Mouse (Mus musculus) lung, postnatal 4 days (tissue): ENCODE measurements around the gene Reck.

Experiments used
- DNase-seq, 2 experiments: peaks; one replicate each; pipeline ENCODE4 v3.0.0; 2021

The Reck gene

DNA sequence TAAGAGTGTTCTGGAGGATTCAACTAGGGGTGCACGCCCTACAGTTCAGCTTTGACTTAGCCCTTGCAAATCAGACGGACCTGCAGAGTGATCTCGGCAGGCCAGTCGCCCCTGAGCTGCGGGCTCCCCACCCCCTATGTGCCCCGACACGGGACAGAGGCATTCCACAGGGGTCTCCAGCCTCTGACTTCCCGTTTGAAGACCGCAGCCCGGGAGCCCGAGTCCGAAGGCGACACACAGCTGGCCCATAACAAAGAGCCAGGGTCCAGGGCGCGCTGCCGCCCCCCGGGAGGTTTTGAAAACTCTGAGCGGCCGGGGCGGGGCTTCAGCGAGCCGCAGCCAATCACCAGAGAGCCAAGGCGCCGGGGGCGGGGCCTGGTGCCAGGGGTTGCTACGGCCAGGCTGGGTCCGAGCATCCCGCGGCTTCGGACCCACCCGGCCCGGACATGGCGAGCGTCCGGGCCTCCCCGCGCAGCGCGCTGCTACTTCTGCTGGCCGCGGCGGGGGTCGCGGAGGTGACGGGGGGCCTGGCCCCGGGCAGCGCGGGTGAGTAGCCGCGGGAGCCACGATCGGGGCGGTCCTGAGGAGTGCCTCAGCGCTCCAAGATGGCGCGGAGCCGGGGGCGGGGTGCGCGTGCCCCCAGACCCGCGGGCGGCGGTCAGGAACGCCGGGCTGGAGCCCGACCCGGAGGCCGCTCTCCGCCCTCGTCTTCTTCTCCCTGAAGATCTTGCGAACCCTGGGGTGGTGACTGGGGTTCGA, at the start of gene Reck:
TSS of gene Reck (plus strand) at position 371 of the 759 bp plus-strand sequence.
- DNase-seq, result peak; percentile 90 to 92

DNA sequence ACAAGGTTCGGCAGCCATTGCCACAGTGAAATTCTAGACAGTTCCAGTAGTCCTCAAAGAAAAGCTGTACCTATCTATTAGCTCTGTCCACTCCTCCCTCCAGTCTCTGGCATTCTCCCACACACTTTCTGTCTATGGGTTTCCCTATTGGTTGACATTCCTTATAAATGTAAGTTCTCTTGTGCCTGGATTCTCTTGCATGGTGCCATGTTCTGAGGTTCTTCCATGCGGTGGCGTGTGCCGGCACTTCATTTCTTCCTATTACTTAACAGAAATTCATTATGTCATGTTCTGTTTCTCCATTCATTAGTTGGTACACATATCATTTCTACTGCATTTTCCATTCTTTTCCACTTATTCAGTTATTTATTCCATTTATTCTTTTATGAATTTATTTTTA, 46.5 kb upstream of the Reck start:
- no peak for DNase-seq

DNA sequence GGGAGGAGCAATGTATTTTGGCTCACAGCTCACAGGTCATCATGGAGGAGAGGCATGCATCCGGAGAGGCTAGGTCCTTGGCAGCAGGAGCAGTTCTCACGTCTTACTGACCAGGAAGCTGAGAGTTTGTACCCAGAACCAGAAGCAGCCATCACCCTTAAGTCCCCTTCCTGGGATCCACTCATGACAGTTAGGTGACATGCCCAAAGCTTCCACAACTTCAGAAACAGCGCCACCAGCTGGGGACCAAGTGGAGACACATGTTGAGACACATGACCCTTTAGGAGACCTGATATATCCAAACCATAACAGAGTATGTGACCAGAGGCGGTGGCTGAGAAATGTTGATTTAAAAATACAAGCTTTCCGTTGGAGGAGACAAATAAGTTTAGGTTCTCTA, 43.3 kb upstream of the Reck start:
- DNase-seq, result no peak

- DNase-seq, result no peak
Measured at GRCm38 (mm10) chr4:43833752-43834151, 41.6 kb upstream of the Reck start.

- DNase-seq, result no peak
Measured at GRCm38 (mm10) chr4:43834749-43835148, 40.6 kb upstream of the Reck start.

DNA sequence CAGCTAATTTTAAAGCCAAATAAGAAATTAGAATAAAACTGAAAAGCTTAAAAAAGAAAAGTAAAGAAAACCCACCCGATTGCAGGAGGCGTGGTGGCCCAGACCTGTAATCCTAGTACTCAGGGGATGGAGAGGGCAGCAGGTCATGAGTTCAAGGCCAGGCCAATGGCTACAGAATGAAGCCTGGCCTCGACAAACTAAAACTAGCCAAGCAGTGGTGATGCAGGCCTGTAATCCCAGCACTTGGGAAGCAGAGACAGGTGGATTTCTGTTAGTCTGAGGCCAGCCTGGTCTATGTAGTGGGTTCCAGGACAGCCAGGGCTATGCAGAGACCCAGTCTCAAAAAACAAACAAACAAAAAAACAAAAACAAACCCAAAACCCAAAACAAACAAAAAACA, 37.0 kb upstream of the Reck start:
- DNase-seq, result no peak

GRCm38 (mm10) chr4:43840101-43840500, 35.2 kb upstream of the Reck start, which contains the start of gene Olfr157:
Gene Olfr157 (minus strand): TSS chr4:43840201.
- no peak for DNase-seq

DNA sequence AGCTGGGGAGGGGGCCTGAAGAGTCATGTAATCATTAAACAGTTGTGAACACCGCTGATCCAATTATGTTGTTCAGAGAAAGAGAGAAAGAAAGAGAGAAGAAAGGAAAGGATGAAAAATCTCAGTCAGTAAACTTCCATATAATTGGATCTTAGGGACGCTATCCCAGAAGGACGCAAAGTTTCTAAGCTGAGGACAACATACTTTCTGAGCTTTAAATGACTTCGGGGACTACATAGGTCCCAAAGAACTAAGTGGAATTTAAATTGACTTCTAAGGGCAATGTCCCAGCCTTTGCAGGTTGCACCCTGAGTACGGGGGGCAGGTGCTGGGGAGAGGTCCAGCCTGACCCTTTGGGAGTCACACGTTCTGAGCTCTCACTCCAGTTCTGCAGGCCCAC, 24.1 kb upstream of the Reck start, which contains the start of gene Olfr155:
TSS of gene Olfr155 (plus strand) at position 301 of the 400 bp plus-strand sequence.
- no peak for DNase-seq

DNA sequence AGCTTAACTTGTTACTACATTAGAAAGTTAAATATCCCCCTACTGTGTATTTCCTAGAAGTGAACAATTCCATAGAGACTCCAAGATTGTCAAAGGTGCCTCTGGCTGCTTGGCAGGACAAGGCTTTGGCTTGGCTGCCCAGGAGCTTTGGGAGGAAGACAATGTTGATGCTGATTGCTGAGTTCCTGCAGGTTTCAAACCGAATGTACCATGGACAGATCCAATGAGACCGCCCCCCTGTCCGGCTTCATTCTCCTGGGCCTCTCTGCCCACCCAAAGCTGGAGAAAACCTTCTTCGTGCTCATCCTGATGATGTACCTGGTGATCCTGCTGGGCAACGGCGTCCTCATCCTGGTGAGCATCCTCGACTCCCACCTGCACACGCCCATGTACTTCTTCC, 21.2 kb upstream of the Reck start:
- no peak for DNase-seq

DNA sequence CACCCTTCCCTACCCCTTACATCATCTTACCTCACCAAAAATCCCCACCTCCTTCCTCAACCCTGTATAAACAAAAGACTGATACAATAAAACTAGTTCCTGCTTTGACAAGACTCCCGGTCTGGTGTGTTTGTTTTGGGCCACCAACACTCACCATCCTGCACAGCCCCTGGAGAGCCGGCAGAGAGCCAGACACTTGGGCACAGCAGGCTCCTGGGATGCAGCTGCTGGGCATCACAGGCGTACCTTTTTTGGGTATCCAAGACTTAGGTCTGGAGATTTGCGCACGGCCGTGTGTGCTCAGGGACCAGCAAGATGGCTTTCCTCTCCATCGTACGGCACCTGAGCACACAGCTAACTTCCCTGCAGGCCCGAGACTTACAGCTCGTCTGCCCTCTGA, 15.4 kb upstream of the Reck start:
- DNase-seq, result no peak

DNA sequence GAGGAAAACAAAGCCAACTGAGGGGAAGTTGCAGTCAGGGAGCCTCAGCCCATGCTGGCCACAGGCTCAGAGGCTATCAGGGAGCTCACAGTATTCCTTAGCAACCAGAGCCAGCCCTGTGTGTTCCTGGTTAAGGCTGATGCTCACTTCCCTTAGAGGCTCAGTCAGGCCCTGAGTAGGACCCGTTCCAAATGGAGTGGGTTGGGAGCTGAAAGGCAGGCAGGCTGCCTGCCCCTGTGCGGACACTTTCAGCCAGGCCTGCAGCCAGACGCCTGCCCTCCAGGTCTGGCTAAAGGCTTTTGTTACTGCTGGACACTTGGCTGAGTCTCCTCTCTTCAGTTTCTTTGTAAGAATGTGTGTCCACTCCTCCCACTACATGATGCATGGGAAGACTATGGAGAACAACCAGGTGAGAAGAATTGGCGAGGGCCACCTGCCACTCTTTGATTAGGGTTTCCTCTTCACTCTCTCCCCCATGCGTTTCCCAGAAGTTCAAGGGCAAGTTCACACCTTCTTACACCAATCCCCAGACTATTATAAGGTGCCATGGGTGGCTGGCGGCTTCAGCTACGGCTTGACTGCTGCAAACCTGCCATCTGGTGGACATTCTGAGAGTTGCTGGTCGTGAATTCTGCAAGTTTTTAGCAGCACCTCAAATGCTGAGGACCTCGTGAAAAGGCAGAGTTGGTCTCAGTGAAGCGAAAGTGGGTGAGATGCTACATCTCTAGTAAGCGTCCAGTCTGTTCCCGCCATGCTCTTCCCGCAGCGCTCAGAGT, 14.4 kb upstream of the Reck start:
- DNase-seq, result peak; percentile 51 to 76

GRCm38 (mm10) chr4:43863298-43863697, 12.0 kb upstream of the Reck start:
- DNase-seq, result no peak

GRCm38 (mm10) chr4:43869821-43870220, 5.5 kb upstream of the Reck start:
- no peak for DNase-seq

DNA sequence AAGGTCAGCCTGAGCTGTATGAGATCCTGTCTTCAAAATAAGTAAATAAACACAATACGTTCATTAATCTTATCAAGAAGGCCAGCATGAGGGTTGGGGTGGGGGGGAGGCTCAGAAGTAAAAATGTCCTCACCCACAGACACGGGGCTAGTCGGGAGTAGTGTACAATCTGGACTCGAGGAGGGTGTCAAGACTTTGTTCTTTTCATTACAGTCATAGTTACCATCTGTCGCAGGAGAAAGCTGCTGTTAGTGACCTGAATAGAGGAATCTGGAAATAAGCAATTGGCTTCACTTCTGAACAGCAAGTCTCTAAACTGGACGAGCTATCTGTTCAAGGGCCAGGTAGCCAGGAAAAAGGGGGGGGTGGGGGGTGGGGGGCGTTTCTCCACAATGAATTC, 829 bp upstream of the Reck start:
- no peak for DNase-seq

DNA sequence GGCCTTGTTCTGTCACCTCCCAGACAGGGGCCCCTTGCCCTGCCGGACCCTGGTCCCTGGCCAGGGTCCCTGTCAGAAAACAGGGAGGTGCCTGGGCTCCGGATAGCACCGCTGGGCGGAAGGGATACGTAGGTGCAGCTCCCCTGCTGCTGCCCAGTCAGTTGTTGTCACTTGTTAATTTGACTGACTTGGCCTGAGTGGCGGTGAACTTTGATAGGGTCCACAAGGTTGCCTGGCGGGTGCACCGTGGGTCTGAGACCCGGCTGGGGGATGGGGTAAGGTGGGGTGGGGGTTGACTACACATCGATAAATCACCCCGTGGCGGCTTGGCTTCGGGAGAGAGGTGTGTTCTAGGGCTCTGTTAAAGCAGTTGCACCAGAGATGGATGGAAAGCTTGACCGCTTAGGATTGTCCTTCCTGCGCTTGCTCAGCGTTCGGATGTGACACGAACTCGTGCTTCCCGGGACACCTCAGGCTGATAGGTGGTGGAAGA, 635 bp downstream of the Reck start:
- DNase-seq, result no peak

- no peak for DNase-seq
Measured at GRCm38 (mm10) chr4:43877230-43877629, 1.9 kb downstream of the Reck start.

DNA sequence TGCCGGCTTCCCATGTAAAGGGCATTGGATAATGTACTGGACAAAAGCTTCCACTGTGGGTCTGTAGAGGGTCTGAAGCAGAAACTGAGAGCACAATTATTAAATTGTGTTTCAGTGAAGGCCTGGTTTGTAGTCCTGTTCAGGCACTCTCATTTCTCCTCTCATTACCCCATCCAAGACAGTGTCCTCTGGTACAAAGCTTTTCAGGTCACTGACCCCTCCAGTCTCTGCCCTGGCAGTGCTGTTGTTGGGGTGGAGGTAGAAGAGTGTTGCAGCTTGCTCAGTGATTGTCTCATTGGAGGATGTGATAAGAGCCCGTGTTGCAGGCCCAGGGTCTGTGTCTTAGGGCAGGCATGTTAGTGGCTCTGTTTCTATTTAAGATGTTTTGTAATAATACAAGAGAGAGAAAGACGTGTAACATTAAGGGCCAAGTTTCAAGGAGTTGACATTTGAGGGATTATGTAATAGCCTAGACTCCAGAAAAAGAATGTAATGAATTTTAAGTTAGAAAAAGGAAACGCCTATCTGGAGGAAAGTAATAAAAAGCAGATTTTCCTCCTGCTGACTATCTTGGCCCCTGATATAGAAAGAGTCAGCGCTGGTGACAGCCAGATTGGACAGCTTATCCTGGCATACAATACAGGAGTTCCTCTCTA, 2.9 kb downstream of the Reck start:
- DNase-seq, result peak in 1 of 2 experiments; percentile 8

- no peak for DNase-seq
Measured at GRCm38 (mm10) chr4:43879566-43879965, 4.2 kb downstream of the Reck start.

DNA sequence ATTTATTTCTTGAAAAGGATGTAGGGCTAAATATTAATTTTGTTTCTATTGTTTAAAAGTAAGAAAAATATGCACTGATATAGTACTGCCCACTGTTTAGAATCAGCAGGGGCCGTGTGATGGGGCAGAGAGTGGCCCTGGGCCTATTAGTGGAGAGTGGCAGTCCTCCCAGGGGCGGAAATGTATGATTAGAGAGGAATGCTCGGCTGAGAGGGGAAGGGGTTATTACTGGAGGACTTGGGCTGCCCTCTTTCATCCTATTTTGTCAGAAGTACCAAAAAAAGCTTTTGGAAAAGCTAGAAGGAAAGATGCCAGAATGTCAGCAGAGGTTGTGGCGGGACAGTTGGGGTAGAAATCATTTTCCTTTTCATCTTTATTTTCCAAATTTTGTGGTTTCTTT, 8.9 kb downstream of the Reck start:
- no peak for DNase-seq

DNA sequence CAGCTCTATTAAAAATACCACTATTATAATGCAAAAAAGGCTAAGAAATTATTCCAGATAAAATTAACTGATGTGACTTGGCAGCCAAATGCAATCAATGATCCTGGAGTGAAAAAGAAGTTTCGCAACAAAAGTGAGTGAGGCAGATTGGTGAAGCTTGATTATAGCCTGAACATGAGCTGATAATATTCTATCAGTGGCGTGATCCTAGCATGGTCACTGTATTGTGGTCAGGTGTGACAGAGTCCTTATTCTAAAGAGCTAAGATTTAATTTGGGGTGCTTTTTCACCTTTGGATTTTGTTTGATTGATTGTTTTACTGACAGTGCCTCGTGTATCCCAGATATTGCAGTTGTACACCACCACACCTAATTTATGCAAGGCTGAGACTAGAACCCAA, 15.9 kb downstream of the Reck start:
- DNase-seq, result no peak

DNA sequence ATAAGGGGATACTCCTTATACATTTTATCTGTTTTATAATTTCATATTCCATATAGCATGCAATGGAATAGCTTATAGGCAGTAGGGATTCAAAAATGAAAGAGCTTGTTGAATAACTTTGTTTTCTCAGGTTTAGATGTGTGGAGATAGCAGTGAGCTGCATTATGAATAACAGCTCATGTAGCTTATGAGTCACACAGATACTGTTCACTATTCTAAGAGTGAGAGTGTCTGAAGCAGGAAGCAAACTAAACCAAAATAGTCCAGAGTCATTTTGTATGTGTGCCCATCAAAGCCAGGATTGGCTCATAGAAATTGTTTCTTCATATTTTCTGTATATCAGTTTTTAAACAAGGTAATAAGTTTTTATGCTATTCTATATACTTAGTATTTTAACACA, 21.9 kb downstream of the Reck start:
- no peak for DNase-seq

- no peak for DNase-seq
Measured at GRCm38 (mm10) chr4:43899197-43899596, 23.9 kb downstream of the Reck start.

- no peak for DNase-seq
Measured at GRCm38 (mm10) chr4:43903690-43904089, 28.4 kb downstream of the Reck start.

- peak in 1 of 2 experiments; percentile 67 for DNase-seq
Measured at GRCm38 (mm10) chr4:43906443-43906842, 31.1 kb downstream of the Reck start.
